Mouse (Mus musculus): ENCODE results near the gene Nploc4.
"Not testable (repeated sequence)": the region's sequence is repeated elsewhere in the genome, so short reads cannot be mapped to it uniquely, and the experiment has no call there.

Gene Nploc4

GRCm38 (mm10) chr11:120353500-120354303, 83.8 kb downstream of the Nploc4 start:
- DNase-seq (ENCODE audit: low read depth), result peak; percentile 82

GRCm38 (mm10) chr11:120352571-120353290, 84.8 kb downstream of the Nploc4 start:
- DNase-seq (ENCODE audit: low read depth), result no peak

- DNase-seq (ENCODE audit: low read depth), result not testable (repeated sequence)
Measured at GRCm38 (mm10) chr11:120352093-120352350, 85.5 kb downstream of the Nploc4 start.

GRCm38 (mm10) chr11:120351250-120352092, 86.0 kb downstream of the Nploc4 start:
- DNase-seq (ENCODE audit: low read depth), result no peak

GRCm38 (mm10) chr11:120350711-120351110, 86.8 kb downstream of the Nploc4 start:
- no peak for DNase-seq (ENCODE audit: low read depth)

- no peak for DNase-seq (ENCODE audit: low read depth)
Measured at GRCm38 (mm10) chr11:120349986-120350702, 87.4 kb downstream of the Nploc4 start.

- DNase-seq (ENCODE audit: low read depth), result no peak
Measured at GRCm38 (mm10) chr11:120349371-120349985, 88.0 kb downstream of the Nploc4 start.

- DNase-seq (ENCODE audit: low read depth), result no peak
Measured at GRCm38 (mm10) chr11:120348684-120349370, 88.7 kb downstream of the Nploc4 start.

- DNase-seq (ENCODE audit: low read depth), result peak; percentile 68
Measured at GRCm38 (mm10) chr11:120347791-120348683, 89.5 kb downstream of the Nploc4 start, which contains the start of gene Actg1. Actg1 (minus strand) TSS chr11:120348542.

GRCm38 (mm10) chr11:120347301-120347700, 90.2 kb downstream of the Nploc4 start:
- no peak for DNase-seq (ENCODE audit: low read depth)

GRCm38 (mm10) chr11:120346383-120347034, 91.0 kb downstream of the Nploc4 start:
- not testable (repeated sequence) for DNase-seq (ENCODE audit: low read depth)

GRCm38 (mm10) chr11:120345067-120345681, 92.3 kb downstream of the Nploc4 start:
- no peak for DNase-seq (ENCODE audit: low read depth)

GRCm38 (mm10) chr11:120344310-120344920, 93.1 kb downstream of the Nploc4 start:
- DNase-seq (ENCODE audit: low read depth), result no peak

- DNase-seq (ENCODE audit: low read depth), result no peak
Measured at GRCm38 (mm10) chr11:120343519-120344309, 93.8 kb downstream of the Nploc4 start.

GRCm38 (mm10) chr11:120342656-120343160, 94.8 kb downstream of the Nploc4 start:
- no peak for DNase-seq (ENCODE audit: low read depth)

GRCm38 (mm10) chr11:120341661-120342060, 95.8 kb downstream of the Nploc4 start:
- no peak for DNase-seq (ENCODE audit: low read depth)

- no peak for DNase-seq (ENCODE audit: low read depth)
Measured at GRCm38 (mm10) chr11:120339978-120340513, 97.5 kb downstream of the Nploc4 start.
